Mouse (Mus musculus) heart, postnatal 0 days (tissue): Measurements from ENCODE around the gene Cxcl16. TPM values are rescaled to one million over a fixed set of nuclear protein-coding genes. Genes with fewer than 3 reads are reported as not detected.
A peak's percentile ranks its signal among the peaks of the same experiment; 100 is the strongest.

ENCODE experiments used
- ATAC-seq: fragments of 200-750 bp; cut with Nextera tagmentation; 2 replicates; pipeline ENCODE4 v1.8.0; 2017; ENCODE audit warnings: low read depth, moderate number of reproducible peaks, moderate library complexity; ENCODE audit not compliant: insufficient read depth
- DNase-seq: peaks from one replicate; pipeline ENCODE4 v3.0.0-alpha.2; 2016; ENCODE audit warnings: low spot score
- H3K27ac ChIP-seq: fragments of 300-500 bp; sonication (generic); 2 replicates; pipeline ENCODE4 v1.5.1; 2014; ENCODE audit warnings: low read depth, mild to moderate bottlenecking
- H3K27me3 ChIP-seq: fragments of 300-500 bp; sonication (generic); 2 replicates; pipeline ENCODE4 v1.6.1; 2014; ENCODE audit warnings: low read length, mixed read lengths; ENCODE audit not compliant: control insufficient read depth, insufficient read depth
- H3K36me3 ChIP-seq: fragments of 300-500 bp; sonication (generic); replicated peaks from 2 replicates; pipeline ENCODE4 v1.6.1; 2014; ENCODE audit warnings: low read length, mixed read lengths; ENCODE audit not compliant: control insufficient read depth, insufficient read depth
- H3K4me1 ChIP-seq: fragments of 300-500 bp; sonication (generic); 2 replicates; pipeline ENCODE4 v1.6.1; 2014; ENCODE audit warnings: antibody characterized with exemption; ENCODE audit not compliant: control insufficient read depth, insufficient read depth
- H3K4me2 ChIP-seq: fragments of 300-500 bp; sonication (generic); 2 replicates; pipeline ENCODE4 v1.6.1; 2014; ENCODE audit warnings: low read depth, mild to moderate bottlenecking, low read length, moderate library complexity
- H3K4me3 ChIP-seq: fragments of 300-500 bp; sonication (generic); 2 replicates; pipeline ENCODE4 v1.5.1; 2014; ENCODE audit warnings: low read depth, low read length
- H3K9ac ChIP-seq: fragments of 300-500 bp; sonication (generic); replicated peaks from 2 replicates; pipeline ENCODE4 v1.6.1; 2014; ENCODE audit warnings: low read depth, low read length, mixed read lengths
- H3K9me3 ChIP-seq: fragments of 300-500 bp; sonication (generic); replicated peaks from 2 replicates; pipeline ENCODE4 v1.6.1; 2016; ENCODE audit warnings: low read length; ENCODE audit not compliant: control insufficient read depth
- CTCF ChIP-seq: IDR thresholded peaks from 2 replicates; pipeline ENCODE4 v1.5.1; 2016; ENCODE audit warnings: antibody characterized with exemption, control low read depth, low read depth
- EP300 ChIP-seq: IDR thresholded peaks from 2 replicates; pipeline ENCODE4 v1.6.1; 2016; ENCODE audit warnings: antibody characterized with exemption, low read depth
- WGBS: fragments of 180-500 bp; shearing (Covaris S2); extraction: QIAGEN DNeasy Blood & Tissue Kit; methylation state at CpG from one replicate; pipeline ENCODE4 v1.1.7; 2014; 5-methylcytosine and 5-hydroxymethylcytosine counted together
- polyA plus RNA-seq: library from polyadenylated mRNA; unstranded; fragments of >200 nt; fragmentation: Nextera tagmentation; extraction: Ambion mirVana; gene quantifications from 2 replicates; pipeline ENCODE4 v1.2.1, GENCODE M21; 2015
- total RNA-seq: library from RNA; depleted of rRNA; stranded (reverse); fragments of >200 nt; gene quantifications from 2 replicates; pipeline ENCODE4 v1.2.3, GENCODE M21; 2014; ENCODE audit warnings: low replicate concordance

Gene Cxcl16
- total and polyA plus RNA-seq, 2 experiments from 2014 or later, result 5.9 to 9.8 TPM

DNA sequence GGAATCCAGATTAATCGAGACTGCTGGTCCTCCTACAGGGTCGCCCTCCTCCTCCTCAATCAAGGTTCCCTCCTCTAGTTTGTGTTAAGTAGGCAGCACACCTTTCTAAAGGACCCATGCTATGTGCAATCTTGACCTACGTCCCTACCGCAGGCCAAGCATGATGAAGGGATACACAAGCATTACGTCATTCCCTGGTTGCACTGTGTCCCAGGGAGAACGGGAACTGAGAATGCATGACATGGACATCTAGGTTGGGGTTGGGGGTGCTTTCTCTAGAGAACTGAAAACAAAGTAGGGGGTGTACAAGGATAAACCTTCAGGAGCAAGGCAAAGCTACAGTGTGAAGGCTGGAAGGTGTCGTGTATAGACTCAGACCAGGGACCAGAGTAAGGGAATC lies 17.9 kb downstream of the Cxcl16 start:
- H3K9me3 ChIP-seq, result no peaks in the 10 kb centered on the region
- H3K36me3 ChIP-seq, result peaks cover 31% of the 10 kb centered on the region
- no peak overlapping the region for H3K9ac ChIP-seq
- no peak for TF ChIP-seq EP300
- TF ChIP-seq CTCF, result no peak
- DNase-seq, result no peak
- H3K4me3 ChIP-seq, result no peak overlapping the region
- no peaks in the 10 kb centered on the region for H3K27me3 ChIP-seq
- no peak for ATAC-seq
- H3K4me1 ChIP-seq, result no peaks in the 10 kb centered on the region
- no peak overlapping the region for H3K27ac ChIP-seq
- no peak overlapping the region for H3K4me2 ChIP-seq
- WGBS, result 88% methylated on average over 7 of the region's 7 CpGs

DNA sequence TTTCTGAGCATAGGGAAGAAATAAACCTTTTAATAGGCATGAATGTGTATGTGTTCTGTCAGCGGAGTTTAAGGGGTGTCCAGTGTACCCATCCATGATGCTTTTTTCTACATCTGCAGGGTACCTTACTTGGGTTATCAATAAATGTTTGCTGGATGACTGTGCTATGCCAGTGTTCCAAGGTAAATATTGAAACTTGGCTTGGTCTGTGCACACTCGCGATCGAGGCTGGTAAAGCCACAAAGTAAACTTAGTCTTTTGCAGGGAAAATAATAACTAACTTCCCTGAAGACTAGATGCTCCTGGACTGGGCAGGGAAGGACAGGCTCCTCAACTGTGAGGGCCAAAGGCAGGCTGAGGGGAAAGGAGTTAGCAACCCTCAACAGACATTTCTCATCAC lies 19.1 kb downstream of the Cxcl16 start:
- Histone ChIP-seq H3K4me3 (no peak overlapping the region), H3K36me3 (peaks cover 38% of the 10 kb centered on the region), H3K27me3 (no peaks in the 10 kb centered on the region), H3K27ac (no peak overlapping the region), H3K4me2 (no peak overlapping the region), H3K9ac (no peak overlapping the region), H3K4me1 (no peaks in the 10 kb centered on the region), H3K9me3 (no peaks in the 10 kb centered on the region)
- ATAC-seq, result no peak
- DNase-seq, result no peak
- 80% methylated on average over 4 of the region's 4 CpGs for WGBS
- TF ChIP-seq EP300 (no peak), CTCF (no peak)

DNA sequence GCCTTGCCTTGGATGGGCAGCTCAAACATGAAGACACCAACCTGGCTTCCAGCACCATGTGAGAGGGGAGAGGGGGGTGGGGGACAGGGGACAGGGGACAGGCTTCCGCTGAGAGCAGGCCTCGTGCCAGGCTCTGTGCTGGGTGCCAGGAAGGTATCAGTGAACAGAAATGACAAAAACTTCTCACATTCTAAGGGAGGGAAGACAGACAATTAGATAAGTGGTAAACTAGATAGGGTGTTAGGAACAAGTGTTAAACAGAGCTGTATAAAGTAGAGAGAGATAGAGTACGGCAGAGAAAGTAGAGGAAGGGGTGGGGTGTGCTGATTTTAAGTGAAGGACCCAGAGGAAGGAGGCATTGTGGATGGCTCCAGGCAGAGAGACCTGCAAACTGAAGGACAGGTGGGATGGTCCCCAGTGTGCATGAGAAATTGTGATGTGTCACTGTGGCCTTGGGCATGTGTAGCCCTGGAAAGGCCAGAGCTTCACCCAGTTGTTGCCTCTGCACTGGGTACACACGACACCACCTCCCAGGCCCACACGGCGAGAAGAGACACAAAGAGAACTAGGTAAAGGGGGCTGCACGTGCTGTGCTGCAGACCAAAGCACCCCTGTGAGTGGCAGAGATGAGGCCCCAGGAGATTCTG lies 20.9 kb downstream of the Cxcl16 start:
- Histone ChIP-seq H3K27ac (no peak overlapping the region), H3K4me1 (no peaks in the 10 kb centered on the region; the same call in 1 of the 2 replicates), H3K4me3 (no peak overlapping the region), H3K4me2 (no peak overlapping the region), H3K9ac (no peak overlapping the region), H3K9me3 (no peaks in the 10 kb centered on the region), H3K27me3 (no peaks in the 10 kb centered on the region), H3K36me3 (peaks cover 38% of the 10 kb centered on the region)
- ATAC-seq, result no peak
- 82% methylated on average over 7 of the region's 7 CpGs for WGBS
- no peak for DNase-seq
- TF ChIP-seq CTCF, result no peak
- TF ChIP-seq EP300, result no peak

DNA sequence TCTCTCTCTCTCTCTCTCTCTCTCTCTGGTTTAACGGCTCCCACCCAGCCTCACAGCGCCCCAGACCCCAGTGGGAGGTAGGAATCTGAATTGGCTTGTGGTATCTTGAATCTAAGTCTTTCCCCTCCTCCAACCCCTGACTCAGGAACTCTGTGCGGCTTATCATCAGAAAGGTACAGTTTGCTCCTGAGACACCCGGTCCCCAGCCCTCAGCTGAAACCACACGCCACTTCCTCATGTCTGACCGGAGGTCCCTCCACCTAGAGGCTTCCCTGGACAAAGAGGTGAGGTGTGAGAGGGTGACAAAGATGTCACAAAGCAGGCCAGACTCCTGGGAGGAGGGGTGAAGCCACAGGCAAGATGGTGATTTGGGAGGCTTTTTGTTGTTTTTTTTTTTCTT lies 22.4 kb downstream of the Cxcl16 start:
- ATAC-seq, result no peak
- H3K9me3 ChIP-seq, result no peaks in the 10 kb centered on the region

GRCm38 (mm10) chr11:70435476-70435875 lies 24.3 kb downstream of the Cxcl16 start:
- Histone ChIP-seq H3K4me3 (no peak overlapping the region), H3K27ac (no peak overlapping the region), H3K9ac (no peak overlapping the region), H3K9me3 (no peaks in the 10 kb centered on the region), H3K36me3 (peaks cover 38% of the 10 kb centered on the region), H3K4me1 (peaks cover 5% of the 10 kb centered on the region; the same call in 1 of the 2 replicates), H3K4me2 (no peak overlapping the region), H3K27me3 (no peaks in the 10 kb centered on the region)
- ATAC-seq (no peak), DNase-seq (no peak)
- WGBS, result 55% methylated on average over 5 of the region's 5 CpGs
- TF ChIP-seq EP300 (no peak), CTCF (no peak)

More for the DNA sequence above, 22.4 kb downstream of the Cxcl16 start:
- TF ChIP-seq CTCF, result no peak
- no peak for TF ChIP-seq EP300
- Histone ChIP-seq H3K27me3 (no peaks in the 10 kb centered on the region), H3K36me3 (peaks cover 38% of the 10 kb centered on the region), H3K4me2 (no peak overlapping the region), H3K27ac (no peak overlapping the region), H3K4me3 (no peak overlapping the region), H3K4me1 (peaks cover 5% of the 10 kb centered on the region; the same call in 1 of the 2 replicates), H3K9ac (no peak overlapping the region)
- 77% methylated on average over 6 of the region's 6 CpGs for WGBS
- DNase-seq, result no peak

- Histone ChIP-seq H3K27me3 (no peaks in the 10 kb centered on the region), H3K27ac (0 out of 2 replicates have a peak overlapping the region, but pooled peaks have one; percentile 11), H3K36me3 (peaks cover 24% of the 10 kb centered on the region), H3K4me1 (peaks cover 5% of the 10 kb centered on the region; the same call in 1 of the 2 replicates), H3K9ac (no peak overlapping the region), H3K4me2 (peak overlapping the region; percentile 77; the same call in 1 of the 2 replicates), H3K4me3 (no peak overlapping the region), H3K9me3 (no peaks in the 10 kb centered on the region)
- ATAC-seq (no peak), DNase-seq (no peak)
- no peak for TF ChIP-seq CTCF
- no peak for TF ChIP-seq EP300
- WGBS, result 96% methylated on average over 3 of the region's 3 CpGs
Measured at GRCm38 (mm10) chr11:70433951-70434350, 25.8 kb downstream of the Cxcl16 start.
